Mouse (Mus musculus): ENCODE results near the gene Lsm14b. TPM values are rescaled to one million over a fixed set of nuclear protein-coding genes. Genes with fewer than 3 reads are reported as not detected.
A peak's percentile ranks its signal among the peaks of the same experiment; 100 is the strongest.

The Lsm14b gene
- polyA plus RNA-seq, 1 experiment from 2014 or later: 5.5 TPM

GRCm38 (mm10) chr2:180042858-180043515 is 18.2 kb downstream of the Lsm14b start:
- Histone ChIP-seq H3K36me3 (peaks cover 11% of the 10 kb centered on the region), H3K4me1 (replicated peaks) (peaks cover 19% of the 10 kb centered on the region), H3K9me3 (no peaks in the 10 kb centered on the region), H3K27me3 (replicated peaks) (no peaks in the 10 kb centered on the region), H3K27ac (peak overlapping the region; percentile 90), H3K9ac (peak overlapping the region; percentile 89), H3K4me3 (replicated peaks) (peak overlapping the region; percentile 99), H3K4me2 (replicated peaks) (peak overlapping the region; percentile 94)
- ATAC-seq: peak; percentile 52
- under 1% methylated on average over 66 of the region's 66 CpGs for WGBS

- Histone ChIP-seq H3K27me3 (replicated peaks) (no peaks in the 10 kb centered on the region), H3K27ac (no peak overlapping the region), H3K36me3 (no peaks in the 10 kb centered on the region), H3K9me3 (no peaks in the 10 kb centered on the region), H3K4me3 (replicated peaks) (no peak overlapping the region), H3K9ac (no peak overlapping the region), H3K4me2 (replicated peaks) (no peak overlapping the region), H3K4me1 (replicated peaks) (peaks cover 19% of the 10 kb centered on the region)
- ATAC-seq: no peak
- 41% methylated on average over 4 of the region's 4 CpGs for WGBS
Measured at GRCm38 (mm10) chr2:180045283-180045682, 20.5 kb downstream of the Lsm14b start.

DNA sequence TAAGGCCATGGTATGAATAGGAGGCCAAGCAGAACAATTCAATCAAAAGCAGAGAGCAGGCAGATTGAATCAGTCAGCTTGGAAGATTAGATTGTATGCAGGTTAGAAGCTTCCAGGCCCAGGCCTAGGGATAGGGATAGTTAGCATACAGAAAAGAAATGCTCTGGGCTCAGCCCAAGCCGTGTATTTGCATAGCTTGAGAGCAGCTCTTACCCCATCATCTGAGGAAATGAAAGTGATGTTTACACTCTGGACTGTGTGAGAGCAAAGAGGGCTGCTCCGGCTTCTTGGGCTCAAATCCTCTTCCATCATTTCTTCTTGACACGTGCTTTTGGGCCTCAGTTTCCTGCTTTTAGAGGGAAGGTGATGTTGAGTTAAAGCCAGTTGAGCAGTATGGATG is 22.8 kb downstream of the Lsm14b start:
- WGBS: 84% methylated on average over 3 of the region's 3 CpGs
- Histone ChIP-seq H3K27me3 (replicated peaks) (no peaks in the 10 kb centered on the region), H3K4me1 (replicated peaks) (peaks cover 12% of the 10 kb centered on the region), H3K4me2 (replicated peaks) (no peak overlapping the region), H3K36me3 (no peaks in the 10 kb centered on the region), H3K9ac (no peak overlapping the region), H3K4me3 (replicated peaks) (no peak overlapping the region), H3K9me3 (no peaks in the 10 kb centered on the region), H3K27ac (no peak overlapping the region)
- no peak for ATAC-seq

DNA sequence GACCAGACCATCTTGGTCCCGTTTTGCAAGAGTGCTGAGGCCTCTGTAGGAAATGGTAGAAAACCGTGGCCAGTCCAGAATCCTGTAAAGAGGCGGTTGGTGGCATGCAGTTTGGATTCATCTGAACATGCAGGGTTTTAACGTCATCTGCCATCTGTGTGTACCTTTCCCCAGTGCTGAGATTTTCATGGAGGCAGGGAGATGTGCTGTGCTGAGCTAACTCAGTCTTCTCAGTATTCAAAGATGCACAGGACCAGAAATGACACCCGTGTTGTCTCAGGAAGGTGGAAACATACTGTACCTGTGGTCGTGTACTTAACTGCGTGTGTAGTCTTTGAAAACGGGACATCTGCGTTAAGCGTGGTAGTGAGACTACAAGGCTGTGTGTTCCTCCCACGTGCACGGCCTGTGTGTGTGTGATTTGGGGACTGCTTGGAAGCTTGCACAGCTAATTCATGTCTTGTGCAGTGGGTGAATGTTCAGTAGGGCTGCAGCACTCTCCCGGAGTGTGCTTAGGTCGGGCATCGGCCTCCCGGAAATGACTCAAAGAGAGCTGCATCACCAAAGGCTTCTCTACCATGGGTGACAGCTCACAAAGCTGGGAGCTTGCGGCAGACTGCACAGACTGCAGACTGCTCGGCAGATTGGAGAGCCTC is 23.3 kb downstream of the Lsm14b start:
- Histone ChIP-seq H3K36me3 (0 out of 2 replicates have a peak, but pooled peaks cover 1% of the 10 kb centered on the region), H3K4me3 (replicated peaks) (no peak overlapping the region), H3K9me3 (no peaks in the 10 kb centered on the region), H3K27ac (no peak overlapping the region), H3K9ac (no peak overlapping the region), H3K4me1 (replicated peaks) (peaks cover 12% of the 10 kb centered on the region), H3K4me2 (replicated peaks) (no peak overlapping the region), H3K27me3 (replicated peaks) (no peaks in the 10 kb centered on the region)
- 92% methylated on average over 18 of the region's 18 CpGs for WGBS
- ATAC-seq: no peak

DNA sequence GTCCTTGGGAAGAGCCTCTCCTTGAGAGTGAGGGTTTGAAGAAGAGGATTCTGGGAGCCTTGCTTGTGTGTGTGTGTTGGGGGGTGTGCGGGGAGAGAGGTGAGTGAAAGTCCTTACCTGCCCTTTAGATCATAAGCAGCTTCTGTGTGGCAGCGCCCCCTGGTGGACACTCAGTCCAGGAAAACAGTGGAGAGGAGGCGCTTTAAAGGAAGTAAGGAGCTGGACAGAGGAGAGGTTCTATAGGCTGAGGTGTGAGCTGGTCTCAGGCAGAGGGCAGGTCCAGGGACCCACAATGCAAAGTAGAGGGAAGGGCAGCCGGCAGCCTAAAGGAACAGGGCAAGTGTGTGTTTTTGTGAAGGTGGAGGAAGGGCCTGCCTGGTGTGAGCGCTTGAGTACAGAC is 26.2 kb downstream of the Lsm14b start:
- Histone ChIP-seq H3K36me3 (peaks cover 8% of the 10 kb centered on the region; the same call in 1 of the 2 replicates), H3K27me3 (replicated peaks) (no peaks in the 10 kb centered on the region), H3K9ac (no peak overlapping the region), H3K27ac (no peak overlapping the region), H3K9me3 (no peaks in the 10 kb centered on the region), H3K4me2 (replicated peaks) (no peak overlapping the region), H3K4me3 (replicated peaks) (no peak overlapping the region), H3K4me1 (replicated peaks) (no peaks in the 10 kb centered on the region)
- ATAC-seq: peak; percentile 77
- WGBS: 21% methylated on average over 5 of the region's 5 CpGs

DNA sequence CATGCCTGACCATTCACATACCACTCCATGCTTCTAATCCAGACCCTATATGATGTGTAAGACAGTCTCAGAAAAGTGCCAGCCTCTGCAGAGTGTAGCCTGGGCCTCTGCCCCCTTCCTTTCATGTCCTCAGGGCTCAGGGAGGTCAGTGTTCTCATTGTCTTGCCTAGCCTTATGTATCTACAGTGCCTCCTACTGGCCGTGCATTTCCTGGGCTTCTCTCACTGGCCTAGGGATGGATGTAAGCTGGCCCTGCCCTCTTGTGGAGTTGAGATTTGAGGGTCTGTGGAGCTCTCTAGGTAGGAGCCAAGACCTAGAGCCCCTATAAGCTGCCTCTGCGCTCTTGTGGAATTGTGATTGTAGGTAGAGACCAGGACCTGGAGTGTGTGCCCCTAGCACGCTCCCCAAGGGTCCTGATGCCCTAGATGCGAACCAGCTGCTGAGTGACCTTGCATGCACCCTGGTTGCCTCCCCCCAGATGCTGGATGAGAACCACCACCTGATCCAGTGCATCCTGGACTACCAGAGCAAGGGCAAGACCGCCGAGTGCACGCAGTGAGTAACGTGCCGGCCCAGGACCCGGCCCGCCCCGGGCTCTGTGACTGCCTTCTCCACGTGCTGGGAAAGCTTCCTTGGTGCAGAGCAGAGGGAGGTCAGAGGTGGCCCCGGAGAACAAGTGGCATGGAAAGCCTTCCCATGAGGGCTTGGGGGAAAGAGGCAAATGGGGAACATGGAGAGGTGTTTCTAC is 27.4 kb downstream of the Lsm14b start:
- no peaks in the 10 kb centered on the region for H3K27me3 ChIP-seq (replicated peaks)
- no peak overlapping the region for H3K9ac ChIP-seq
- no peak for ATAC-seq
- 92% methylated on average over 14 of the region's 14 CpGs for WGBS
- H3K27ac ChIP-seq: no peak overlapping the region
- H3K4me2 ChIP-seq (replicated peaks): no peak overlapping the region
- no peaks in the 10 kb centered on the region for H3K9me3 ChIP-seq
- no peaks in the 10 kb centered on the region for H3K4me1 ChIP-seq (replicated peaks)
- peaks cover 8% of the 10 kb centered on the region; the same call in 1 of the 2 replicates for H3K36me3 ChIP-seq
- no peak overlapping the region for H3K4me3 ChIP-seq (replicated peaks)

DNA sequence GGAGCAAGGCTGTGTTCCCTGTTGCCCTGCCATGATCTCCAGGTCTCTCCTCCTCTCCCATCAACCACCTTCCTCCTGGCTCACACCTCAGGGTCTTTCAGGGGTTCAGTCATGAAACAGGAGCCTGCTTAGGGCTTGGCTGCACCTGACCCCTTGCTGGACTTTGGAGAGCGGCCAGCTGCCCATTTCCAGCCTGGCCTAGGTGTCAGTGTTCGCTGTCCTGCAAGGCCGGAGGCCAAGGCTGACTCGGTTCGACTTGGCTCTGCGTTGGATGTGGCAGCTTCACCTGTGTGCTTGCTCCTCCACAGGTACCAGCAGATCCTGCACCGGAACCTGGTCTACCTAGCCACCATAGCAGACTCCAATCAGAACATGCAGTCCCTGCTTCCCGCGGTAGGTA is 28.2 kb downstream of the Lsm14b start:
- Histone ChIP-seq H3K27me3 (replicated peaks) (no peaks in the 10 kb centered on the region), H3K9me3 (no peaks in the 10 kb centered on the region), H3K36me3 (peaks cover 12% of the 10 kb centered on the region; the same call in 1 of the 2 replicates), H3K9ac (no peak overlapping the region), H3K27ac (no peak overlapping the region), H3K4me2 (replicated peaks) (no peak overlapping the region), H3K4me3 (replicated peaks) (no peak overlapping the region), H3K4me1 (replicated peaks) (no peaks in the 10 kb centered on the region)
- 96% methylated on average over 9 of the region's 9 CpGs for WGBS
- ATAC-seq: no peak

DNA sequence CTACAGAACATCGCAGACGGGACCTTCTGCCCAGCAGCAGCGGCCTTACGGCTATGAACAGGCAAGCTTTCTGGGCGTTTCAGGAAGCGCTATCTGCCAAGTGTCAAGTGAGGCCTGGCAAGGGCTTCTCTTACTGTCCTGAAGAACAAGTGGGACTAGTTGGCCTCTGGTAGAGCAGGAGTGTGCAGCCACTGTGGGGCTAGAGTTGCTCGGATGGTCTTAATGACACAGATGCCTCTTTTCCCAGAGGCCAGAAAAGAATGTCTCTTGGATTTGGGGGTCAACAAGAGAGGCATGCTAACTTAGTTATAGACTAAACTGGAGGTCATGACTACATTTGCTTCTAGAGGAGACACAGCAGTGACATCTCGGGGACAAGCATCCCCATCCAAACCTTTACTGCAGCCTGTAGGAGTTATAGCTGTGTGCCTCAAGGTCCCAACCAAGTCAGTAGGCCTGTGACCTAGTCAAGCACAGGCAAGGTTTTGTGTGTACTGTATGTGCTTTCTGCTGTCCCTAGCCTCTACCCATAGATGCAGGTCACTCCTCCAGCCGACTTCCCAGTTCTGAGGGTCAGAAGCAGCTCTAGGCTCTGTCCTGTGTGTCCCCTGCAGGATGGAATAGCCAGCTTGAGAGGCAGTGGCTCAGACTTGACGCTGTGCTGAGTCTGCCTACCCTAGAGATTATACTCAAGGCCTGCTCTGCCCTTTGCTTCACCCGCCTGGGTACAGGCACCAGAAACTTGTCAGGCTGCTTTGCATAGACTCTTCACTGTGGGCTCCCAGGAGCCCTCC is 38.7 kb downstream of the Lsm14b start:
- Histone ChIP-seq H3K27ac (no peak overlapping the region), H3K4me1 (replicated peaks) (no peaks in the 10 kb centered on the region), H3K27me3 (replicated peaks) (no peaks in the 10 kb centered on the region), H3K36me3 (peaks cover 22% of the 10 kb centered on the region; the same call in 1 of the 2 replicates), H3K4me3 (replicated peaks) (no peak overlapping the region), H3K9ac (no peak overlapping the region), H3K9me3 (no peaks in the 10 kb centered on the region), H3K4me2 (replicated peaks) (no peak overlapping the region)
- ATAC-seq: no peak
- 93% methylated on average over 11 of the region's 11 CpGs for WGBS

DNA sequence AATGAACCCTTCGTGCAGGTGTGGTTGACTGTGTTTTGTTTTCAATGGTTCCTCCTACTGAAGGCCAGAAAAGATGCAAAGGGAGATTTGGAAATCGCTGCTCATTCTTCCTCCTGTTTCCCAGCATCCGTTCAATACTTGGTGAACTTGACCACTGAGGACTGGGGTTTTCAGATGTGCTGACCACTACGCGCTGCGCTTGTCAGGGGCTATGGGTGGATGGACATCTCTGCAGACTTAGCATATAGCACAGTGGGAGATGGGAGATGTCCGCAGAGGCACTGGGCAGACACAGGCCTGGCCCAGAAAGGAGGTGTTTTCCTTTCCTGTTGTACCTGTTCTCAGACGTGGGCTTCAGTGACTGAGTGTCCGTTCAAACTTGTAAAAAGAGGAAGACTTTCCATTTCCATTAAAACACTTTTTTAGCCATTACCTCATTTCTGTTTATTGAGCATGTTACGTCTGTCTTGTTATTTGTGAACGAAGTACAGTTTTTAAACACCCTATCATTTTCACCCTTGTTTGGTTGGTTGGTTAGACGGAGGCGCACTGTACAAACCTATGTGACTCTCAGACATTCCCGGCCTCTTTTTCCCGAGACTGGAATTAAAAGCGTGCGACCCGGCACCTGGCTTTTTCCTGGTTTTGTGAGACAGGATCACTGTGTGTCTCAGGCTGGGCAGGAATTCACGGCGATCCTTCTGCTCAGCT is 45.1 kb downstream of the Lsm14b start:
- peak; percentile 34; the same call in 1 of the 2 replicates for ATAC-seq
- peak overlapping the region; percentile 79 for H3K27ac ChIP-seq
- no peaks in the 10 kb centered on the region for H3K9me3 ChIP-seq
- no peaks in the 10 kb centered on the region for H3K27me3 ChIP-seq (replicated peaks)
- H3K36me3 ChIP-seq: peaks cover 3% of the 10 kb centered on the region; the same call in 1 of the 2 replicates
- peak overlapping the region; percentile 80 for H3K4me2 ChIP-seq (replicated peaks)
- H3K9ac ChIP-seq: peak overlapping the region; percentile 62
- H3K4me3 ChIP-seq (replicated peaks): peak overlapping the region; percentile 74
- peaks cover 9% of the 10 kb centered on the region for H3K4me1 ChIP-seq (replicated peaks)
- 32% methylated on average over 20 of the region's 20 CpGs for WGBS

GRCm38 (mm10) chr2:180070481-180071453 is 46.0 kb downstream of the Lsm14b start, which contains the start of gene Mtg2:
Gene Mtg2 (plus strand): TSS chr2:180070588.
- Histone ChIP-seq H3K9ac (peak within 1 kb of the TSS; percentile 62), H3K4me2 (replicated peaks) (peak within 1 kb of the TSS; percentile 80), H3K4me1 (replicated peaks) (peaks cover 9% of the 10 kb centered on the region), H3K4me3 (replicated peaks) (peak within 1 kb of the TSS; percentile 74), H3K27ac (peak within 1 kb of the TSS; percentile 79), H3K9me3 (no peaks in the 10 kb centered on the region), H3K27me3 (replicated peaks) (no peaks in the 10 kb centered on the region), H3K36me3 (peaks cover 3% of the 10 kb centered on the region; the same call in 1 of the 2 replicates)
- WGBS: 5% methylated on average over 58 of the region's 58 CpGs
- peak; percentile 98 for ATAC-seq
